Mouse (Mus musculus): ENCODE results near the gene Pappa2.

GRCm38 (mm10) chr1:159029106-159029505 lies 48.8 kb upstream of the Pappa2 start:
- TF ChIP-seq CTCF (IDR thresholded peaks at IDR 0.05; ENCODE audit: control insufficient read depth, insufficient read depth, insufficient replicate concordance, low read depth, low read length) (no peak), POLR2A (IDR thresholded peaks at IDR 0.05; ENCODE audit: control insufficient read depth, low read depth, low read length) (no peak)

Data from testis, adult 2 months (tissue).